Mouse (Mus musculus) adrenal gland, postnatal 10 days (tissue): Measurements from ENCODE around the gene Serbp1. TPM values are rescaled to one million over a fixed set of nuclear protein-coding genes. Genes with fewer than 3 reads are reported as not detected.

ENCODE experiments used
- DNase-seq: peaks from one replicate; pipeline ENCODE4 v3.0.0; 2021; ENCODE audit warnings: mixed read lengths
- total RNA-seq, 2 experiments: library from RNA; stranded (reverse); gene quantifications; 2 replicates each; pipeline ENCODE4 v1.2.3; 2021

Gene Serbp1
- total RNA-seq, 2 experiments from 2014 or later: 321 to 336 TPM

DNA sequence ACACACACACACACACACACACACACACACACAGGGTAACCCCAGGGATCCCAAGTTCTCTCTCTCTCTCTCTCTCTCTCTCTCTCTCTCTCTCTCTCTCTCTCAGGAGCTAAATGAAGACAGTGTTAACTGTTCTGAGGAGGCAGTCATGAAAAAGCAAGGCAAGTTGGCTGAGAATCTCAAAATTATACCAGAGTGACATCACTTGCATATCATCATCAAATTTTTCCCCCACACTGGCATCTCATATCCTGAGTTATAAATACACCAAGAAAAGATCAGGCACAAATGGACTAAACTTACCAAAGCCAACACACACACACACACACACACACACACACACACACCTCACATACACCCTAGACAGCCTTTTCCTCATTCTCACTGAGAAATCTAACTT is 7.0 kb upstream of the Serbp1 start:
- no peak for DNase-seq

DNA sequence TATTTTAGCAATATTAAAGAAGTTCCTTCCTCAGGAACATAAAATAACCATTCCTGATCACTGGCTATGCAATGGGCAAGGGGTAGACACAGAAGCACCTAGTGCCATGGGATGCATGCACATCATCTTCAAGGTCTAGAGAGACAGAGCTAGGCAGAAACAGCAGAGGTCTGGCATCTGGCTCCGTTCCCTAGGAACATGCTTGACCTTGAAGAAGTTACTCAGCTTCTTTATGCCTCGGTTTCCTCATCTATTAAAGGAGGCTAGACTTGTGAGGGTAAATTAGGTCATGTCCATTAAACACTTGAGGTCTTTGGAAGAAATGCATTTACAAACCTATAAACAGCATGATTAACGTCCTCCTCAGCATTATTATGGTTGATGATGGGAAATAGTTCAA is 2.3 kb upstream of the Serbp1 start:
- DNase-seq: no peak

DNA sequence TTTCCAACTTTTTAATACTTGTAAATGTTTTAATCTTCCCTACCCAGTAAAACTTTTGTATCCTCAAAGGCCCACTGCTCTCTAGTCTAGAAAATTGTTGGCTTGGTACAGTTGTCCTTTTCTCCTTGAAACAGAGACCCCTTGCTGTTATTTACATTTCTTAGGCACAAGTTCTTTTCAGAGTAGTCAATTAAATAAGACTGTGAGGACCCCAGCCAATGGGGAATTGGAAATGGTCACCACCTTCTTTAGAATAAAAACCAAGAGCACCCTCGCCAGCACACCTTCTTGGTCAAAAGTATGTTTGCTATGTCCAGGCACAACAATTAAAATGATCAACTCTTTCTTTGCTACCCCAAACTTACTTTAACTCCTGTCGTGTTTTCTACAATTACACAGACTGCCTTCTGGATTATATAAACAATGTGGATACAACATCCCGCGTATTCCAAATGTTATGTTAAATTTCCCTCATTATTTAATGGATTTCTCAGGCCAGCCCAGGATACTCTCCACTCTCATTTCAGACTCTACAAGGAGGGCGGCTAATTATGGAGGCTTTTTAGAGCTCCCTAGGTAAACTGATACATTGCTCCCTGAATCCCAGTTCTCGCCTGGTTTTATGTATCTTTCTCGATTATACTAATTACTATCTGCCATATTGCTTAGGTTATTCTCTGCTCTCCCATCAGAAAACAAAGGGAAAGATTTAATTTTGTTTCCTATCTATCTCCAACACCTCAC is 1.3 kb upstream of the Serbp1 start:
- DNase-seq: no peak

DNA sequence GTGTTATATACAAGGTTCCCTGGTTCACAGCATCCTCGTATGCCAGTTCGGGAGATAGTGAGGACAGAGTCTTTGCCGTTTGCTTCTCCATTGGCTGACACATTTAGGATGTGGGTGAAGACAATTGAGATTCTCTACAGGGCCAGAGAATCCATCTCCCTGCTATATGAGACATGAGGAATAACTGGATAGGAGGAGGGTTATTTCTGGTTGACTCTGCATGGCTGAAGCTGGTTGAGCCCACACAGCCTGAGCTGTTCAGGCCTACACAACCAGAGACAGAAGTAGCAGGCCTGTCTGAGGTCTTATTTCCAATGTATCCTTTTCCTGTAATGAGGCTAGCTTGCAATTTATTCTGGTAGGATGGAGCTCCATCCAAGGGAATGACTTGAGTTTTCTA is 3.3 kb downstream of the Serbp1 start:
- no peak for DNase-seq

DNA sequence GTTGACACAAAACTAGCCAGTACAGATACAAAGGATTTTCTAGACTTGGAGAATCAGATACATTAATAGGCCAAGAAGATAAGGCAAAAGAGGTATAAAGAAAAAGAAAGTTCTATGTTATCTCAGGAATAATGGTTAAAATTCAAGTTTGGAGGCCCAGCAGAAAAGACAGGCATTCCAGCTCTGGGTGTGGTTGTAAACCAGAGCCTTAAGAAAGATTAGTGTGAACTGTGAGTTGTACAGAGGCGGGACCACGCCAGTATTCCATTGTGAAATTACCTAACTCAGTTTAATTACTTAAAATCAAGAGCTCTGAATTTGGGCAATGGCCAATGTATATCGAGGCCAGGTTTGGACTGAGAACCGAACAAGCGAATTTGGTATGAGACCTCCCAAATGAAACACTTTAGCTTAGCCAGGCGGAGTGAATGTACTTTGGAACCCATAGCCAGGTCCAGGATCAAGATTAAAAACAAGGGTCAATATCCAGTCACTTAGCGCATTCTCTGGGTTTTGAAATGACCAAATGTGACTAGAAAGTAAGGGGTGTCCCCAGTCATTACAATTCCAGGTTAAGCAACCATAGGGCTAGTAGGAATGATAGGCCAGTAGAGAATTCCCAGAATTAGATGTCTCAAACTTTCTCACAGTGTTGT is 5.9 kb downstream of the Serbp1 start:
- no peak for DNase-seq

DNA sequence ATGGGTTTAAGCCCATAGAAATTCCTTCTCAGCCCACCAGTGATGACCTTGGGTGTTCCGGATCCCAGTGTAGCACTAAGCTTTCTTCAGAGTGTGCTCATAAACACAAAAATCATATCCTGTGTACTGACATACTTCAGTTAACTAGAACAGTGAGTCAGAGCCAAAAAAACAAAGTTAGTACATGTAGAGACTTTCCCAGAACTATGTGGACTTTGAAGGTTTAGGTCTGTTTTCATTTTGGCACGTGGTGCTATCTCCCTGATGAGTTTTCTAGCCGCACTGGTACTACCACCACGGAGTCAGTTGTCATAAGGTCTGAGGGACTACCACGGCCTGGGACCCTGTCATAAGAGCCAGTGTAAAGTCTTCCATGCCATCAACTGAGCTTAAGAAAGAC is 6.5 kb downstream of the Serbp1 start:
- no peak for DNase-seq

DNA sequence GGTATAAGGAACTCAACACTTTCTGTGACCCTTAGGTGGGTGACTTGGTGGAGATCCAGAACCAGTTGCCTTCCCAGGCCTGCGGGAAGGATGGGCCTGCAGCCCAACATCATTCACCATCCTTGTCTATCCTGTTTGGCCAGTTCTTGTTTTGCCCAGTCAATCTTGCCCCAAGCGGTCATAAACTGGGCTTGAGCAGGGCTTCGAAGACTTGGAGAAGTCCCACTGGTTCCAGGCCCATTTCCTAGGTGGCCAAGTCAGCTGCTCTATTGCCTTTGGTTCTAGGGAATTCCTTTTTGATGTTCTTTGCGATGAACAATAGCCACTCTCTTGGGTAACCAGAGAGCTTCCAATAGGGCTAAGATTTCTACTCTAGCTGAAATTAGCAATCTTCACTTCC is 13.1 kb downstream of the Serbp1 start:
- no peak for DNase-seq

DNA sequence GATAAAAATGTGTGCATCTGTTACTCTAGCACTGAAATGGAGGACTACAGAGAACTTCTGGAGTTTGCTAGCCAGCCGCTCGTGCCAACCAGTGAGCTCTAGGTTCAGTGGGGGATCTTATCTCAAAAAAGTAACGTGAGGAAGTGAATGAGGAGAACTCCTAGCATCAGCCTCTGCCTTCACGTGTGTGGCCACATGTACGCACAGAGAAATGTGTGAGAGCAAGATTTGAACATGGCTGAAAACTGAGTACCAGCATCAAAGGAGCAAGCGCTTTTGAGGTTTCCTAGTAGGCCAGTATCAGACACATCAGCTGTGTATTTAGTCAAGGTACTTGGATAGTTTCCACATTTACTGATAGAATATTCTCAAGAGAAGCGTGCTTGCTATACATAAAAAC is 27.0 kb downstream of the Serbp1 start:
- no peak for DNase-seq

DNA sequence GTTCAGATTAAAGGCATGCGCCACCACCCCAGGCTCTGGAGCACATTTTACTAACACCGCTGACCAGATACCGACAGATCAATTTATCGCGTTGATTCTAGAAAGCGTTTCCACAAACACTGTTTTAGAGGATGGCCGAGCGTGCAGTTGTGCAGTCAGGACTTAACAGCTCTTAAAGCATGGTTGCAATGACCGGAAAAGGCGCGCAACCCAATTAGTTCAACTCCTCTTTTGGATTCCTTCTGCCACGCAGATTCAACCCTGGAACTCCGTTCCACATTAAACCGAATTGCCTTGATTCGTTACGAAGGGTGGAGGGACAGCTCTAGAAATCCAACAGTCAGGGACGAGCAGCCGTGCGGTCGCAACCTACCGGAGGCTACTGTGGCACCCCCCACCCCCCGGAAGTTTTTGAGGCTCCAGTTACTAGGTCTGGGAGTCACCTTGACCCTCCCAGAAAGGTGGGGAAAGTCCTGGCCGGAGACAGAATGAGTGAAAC is 28.2 kb downstream of the Serbp1 start:
- DNase-seq: no peak

DNA sequence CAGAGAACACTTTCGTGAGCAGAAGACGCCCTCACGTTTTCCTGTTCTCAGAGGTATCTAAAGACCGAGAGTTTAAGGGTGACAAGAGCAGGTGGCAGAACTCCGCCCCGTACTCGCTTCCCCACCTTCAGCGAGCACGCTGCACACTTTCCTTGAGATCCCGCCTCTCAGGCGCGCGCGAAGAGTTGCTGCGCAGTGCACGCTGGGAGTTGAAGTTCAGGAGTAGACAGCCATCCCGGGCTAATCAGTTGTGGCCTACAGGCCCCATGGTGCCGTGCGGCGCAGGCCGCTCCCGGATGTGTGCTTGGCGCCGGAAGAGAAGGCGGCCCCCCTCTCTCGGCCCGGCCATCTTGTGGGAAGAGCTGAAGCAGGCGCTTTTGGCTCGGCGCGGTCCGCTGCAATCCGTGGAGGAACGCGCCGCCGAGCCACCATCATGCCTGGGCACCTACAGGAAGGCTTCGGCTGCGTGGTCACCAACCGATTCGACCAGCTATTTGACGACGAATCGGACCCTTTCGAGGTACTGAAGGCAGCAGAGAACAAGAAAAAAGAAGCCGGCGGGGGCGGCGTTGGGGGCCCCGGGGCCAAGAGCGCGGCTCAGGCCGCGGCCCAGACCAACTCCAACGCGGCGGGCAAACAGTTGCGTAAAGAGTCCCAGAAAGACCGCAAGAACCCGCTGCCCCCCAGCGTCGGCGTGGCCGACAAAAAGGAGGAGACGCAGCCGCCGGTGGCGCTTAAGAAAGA is 28.9 kb downstream of the Serbp1 start:
- DNase-seq: peak; percentile 95

DNA sequence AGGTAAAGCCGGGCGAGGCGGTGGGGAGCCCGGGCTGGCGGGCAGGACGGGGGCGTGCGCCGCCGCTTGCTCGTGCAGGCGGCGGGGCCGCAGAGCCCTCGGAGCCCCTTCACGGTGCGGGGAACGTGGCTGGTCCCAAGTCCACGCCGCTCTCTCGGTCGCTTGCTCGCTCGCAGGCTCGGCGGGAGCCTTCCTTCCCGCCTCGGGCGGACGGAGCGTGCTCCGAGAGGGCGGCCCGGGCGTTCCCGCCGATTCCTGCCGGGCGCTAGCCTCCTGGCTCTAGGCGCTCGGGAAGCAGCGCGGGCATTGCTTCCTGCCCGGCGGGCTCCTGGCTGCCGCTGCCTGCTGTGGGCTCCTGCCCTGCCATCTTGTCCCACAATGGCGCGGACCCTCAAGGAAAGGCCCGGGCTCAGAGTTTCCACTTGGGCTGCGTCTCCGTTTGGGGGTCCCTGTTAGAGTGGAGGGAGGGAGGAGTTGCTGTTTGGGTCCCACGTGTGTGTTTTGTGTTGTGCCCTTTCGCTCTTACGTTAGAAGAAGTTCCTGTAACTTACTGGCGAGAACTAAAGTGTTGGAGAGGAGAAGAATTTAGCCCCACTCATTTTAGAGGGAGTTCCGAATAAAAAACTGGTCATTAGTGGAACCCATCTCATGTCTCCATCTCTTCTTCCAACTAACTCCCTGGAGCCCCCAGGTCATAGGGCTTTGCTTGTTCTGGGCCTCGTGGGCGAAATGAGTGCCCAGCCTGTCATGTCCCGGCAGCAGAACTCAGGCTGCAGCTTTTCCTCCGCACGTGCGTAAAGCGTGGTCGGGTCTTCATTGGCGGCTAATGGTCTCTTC is 29.6 kb downstream of the Serbp1 start:
- peak; percentile 61 for DNase-seq

DNA sequence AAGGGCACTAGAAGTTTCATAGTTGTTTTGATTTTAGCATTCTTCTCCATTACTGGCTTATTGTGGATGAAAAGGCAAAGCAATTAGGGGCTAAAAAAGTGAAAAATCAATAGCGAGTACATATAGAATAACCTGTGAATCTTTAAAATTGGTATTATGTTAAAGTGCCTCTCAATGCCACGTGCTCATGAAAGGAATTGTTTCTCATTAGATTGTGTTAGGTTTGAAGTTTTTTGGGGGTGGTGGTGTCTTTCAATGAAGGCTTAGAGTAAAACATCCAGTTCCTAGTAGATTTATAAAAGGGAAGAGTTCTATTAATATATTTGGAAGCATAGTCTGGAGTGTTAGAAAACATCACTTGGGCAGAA is 30.3 kb downstream of the Serbp1 start:
- DNase-seq: no peak

DNA sequence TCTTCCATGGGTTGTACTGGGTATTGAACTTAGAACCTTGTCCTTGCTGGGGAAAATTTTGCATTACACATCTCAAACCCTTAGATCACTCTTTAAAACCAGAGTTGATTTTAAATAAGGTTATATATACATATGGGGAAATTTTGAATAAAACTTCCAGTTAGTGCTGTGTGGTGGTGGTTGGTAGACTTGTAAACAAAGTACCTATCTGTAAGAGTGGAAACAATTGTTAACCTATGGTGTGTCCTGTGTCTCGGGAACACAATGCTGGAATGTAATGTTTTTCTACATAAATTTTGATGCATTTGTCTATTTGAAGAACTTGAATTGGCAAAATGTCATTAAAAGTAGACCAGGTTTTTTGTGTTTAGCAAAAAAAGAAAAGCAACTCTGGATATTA is 31.0 kb downstream of the Serbp1 start:
- DNase-seq: no peak

DNA sequence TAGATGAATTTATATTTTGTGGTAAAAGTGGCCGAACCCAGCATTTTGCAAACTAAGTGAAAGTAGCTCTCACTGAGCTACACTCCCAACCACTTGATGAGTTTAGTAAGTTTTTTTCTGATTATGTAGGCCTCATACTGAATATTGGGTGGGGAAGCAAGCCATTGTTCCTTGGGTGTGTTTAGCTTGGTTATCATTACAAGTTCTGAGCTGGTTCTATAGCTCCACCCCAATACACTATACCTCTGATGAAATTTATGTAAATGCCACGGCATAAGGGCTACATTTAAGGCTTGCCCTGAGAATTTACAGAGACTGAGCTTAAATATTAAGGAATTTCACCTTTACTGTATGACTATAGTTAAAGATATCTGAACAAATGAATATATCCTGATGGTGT is 31.5 kb downstream of the Serbp1 start:
- DNase-seq: no peak

DNA sequence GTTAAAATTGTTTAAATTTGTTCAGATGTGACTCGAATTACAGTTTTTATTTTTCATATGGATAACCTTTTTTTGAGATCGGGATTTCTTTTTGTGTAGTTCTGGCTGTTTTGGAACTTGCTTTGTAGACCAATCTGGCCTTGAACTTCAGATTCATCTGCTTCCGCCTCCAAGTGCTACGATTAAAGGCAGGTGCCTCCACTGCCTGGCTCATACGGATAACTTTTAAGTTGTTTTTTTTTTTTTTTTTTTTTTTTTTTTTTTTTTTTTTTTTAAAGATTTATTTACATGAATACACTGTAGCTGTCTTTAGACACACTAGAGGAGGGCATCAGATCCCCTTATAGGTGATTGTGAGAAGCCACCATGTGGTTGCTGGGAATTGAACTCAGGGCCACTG is 40.0 kb downstream of the Serbp1 start:
- no peak for DNase-seq

DNA sequence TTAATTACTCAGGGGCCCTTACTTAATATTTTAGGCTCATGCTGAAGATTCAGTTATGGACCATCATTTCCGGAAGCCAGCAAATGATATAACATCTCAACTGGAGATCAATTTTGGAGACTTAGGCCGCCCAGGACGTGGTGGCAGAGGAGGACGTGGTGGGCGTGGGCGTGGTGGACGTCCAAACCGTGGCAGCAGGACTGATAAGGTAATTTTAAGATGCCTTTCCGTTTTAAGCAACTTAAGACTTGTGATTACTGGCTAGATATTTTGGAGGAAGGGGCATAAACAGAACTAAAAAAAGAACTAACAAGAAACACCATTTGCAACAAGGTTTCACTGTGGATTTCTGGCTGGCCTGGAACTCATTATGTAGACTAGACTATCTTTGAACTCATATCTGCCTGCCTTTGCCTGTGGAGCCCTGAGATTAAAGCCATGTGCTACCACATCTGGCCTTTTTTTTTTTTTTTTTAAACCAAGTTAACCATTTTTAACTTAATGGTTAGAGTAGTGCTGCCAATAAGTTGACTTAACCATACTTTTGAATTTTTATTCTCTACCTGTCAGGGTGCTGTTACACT is 43.7 kb downstream of the Serbp1 start:
- DNase-seq: no peak

DNA sequence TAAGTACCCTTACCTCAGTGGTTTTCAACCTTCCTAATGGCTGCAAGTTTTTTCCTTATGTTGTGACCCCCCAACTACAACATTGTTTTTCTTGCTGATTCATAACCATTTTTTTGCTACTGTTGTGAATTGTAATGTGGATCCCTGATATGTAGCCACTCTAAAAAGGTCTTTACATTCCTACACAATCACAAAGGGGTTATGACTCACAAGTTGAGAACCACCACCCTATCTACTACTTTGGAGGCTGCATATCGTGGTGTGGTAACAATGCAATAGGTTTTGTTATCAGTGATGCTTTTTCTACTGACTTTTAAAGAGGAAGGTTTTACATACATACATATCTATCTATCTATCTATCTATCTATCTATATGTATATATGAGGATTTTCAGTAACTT is 44.9 kb downstream of the Serbp1 start:
- no peak for DNase-seq

DNA sequence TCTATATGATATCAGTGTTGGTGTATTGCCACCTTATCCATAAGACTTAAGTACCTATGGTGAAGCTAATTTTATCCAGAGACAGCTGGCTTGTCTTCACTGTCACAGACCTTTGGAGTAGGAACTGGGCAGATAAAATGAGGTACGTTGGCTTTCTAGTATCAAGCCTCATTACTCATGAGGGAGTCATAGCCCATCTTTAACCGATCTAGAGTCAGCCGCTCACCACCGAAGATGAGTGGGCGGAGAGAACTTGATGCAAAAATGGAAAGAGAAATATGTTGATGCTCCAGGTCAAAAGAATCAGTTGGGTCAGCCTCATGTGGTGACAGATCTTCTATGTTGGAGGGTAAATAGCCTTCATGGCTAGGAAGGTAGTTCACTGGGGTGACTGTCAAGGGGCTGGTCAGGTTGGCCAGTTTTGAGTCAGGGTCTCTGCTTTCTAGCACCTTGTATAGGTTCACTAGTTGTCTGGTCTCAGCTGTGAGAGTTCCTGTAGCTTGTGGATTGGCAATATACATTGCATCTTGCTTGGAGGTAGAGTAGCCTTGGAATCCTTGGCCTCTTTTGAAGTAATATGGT is 54.2 kb downstream of the Serbp1 start:
- no peak for DNase-seq

DNA sequence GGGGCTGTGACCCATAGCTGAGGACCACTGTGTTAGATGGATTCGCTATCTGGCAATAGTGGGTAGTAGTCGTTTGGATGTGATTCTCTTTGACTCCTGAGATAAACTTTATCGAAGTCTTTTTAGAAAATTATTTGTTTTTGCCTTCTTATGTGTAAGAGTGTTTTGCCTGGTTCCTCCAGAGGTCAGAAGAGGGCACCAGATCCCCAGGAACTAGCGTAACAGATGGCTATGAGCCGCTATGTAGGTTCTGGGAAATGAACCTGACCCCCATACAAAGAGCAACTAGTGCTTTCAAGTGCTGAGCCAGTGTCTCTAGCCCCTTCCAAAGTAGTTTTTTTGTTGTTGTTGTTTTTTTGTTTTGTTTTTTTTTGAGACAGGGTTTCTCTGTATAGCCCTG is 58.1 kb downstream of the Serbp1 start:
- DNase-seq: no peak

DNA sequence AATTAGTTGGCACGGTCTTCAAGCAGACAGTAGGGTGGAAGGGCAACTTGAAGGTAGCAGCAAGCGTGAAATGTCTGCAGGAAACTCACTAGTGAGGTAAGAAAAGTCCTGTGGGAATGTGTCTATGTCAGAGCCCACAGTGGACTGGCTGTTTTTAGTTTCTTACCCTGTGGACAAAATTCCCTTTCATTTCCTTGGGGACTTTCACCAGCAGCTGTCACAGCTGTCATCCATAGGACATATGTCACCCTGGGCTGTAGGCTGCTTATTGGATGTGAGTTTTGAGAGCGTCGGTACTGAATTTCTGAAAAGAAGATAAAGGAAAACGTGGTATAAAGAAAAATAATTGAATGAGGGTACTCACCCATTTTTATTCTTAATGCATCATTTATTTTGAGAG is 60.8 kb downstream of the Serbp1 start:
- no peak for DNase-seq

DNA sequence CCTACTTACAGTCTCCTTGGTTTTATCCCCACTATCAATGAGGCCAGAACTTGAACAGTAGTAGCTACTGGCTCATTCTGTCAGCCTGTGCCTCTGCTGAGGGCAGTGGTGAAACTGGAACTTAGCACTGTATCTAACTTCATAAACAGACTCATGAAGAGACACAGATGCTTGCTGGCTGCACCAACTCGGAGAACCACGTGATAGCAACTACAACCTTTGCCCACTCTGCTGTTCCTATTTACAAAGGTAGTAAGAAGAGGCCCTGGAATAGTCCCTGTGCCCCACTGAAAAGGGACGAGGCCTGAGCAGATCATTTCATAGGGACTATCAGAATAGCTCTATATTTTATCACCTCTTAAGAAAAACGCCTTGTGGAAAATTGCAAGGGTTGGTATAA is 62.3 kb downstream of the Serbp1 start:
- DNase-seq: no peak

DNA sequence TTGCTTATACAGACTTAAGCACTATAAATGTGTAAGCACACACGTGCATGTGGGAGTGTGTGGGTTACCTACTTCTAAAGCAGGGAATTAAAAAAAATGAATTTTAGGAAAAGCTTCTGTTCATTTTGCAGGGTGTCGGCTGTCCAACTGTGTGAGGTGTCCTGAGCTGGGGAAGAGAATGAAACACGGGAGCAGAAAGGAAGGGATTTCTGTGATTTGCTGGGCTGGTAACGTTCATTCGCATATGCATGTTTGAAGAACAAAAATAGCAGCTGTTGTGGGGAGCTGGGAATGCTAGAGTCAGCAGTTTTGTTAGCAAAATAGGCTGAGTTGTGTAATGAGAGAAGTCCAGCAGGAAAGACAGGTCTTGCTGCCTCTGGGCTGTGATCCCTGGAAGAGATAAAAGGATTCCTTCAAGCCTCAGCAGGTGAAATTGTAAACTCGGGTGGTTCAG is 62.8 kb downstream of the Serbp1 start:
- DNase-seq: no peak
